Mouse (Mus musculus): ENCODE results near the gene Ndufa12.

Ndufa12 gene

GRCm38 (mm10) chr10:94230172-94230981, 31.9 kb downstream of the Ndufa12 start:
- no peak for DNase-seq

DNA sequence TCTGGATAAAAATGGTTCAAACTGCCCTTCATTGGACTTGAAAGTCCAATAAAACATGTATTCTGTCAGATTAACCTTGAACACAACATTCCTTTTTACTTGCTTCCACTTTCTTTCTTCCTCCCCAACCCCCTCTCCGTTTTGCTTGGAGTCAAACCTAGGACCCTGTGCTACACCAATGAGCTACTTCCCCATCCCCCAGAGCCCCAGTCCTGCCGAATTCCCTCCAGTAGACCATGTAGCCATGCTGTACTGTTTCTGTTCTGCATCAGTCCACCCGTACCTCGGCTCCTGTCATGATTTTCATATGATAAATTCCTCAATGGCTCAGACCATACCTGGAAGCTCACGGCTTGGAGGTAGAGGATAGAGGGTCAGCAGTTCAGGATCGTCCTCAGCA, 32.5 kb downstream of the Ndufa12 start:
- no peak for DNase-seq

GRCm38 (mm10) chr10:94235200-94235599, 36.7 kb downstream of the Ndufa12 start:
- DNase-seq, result no peak

DNA sequence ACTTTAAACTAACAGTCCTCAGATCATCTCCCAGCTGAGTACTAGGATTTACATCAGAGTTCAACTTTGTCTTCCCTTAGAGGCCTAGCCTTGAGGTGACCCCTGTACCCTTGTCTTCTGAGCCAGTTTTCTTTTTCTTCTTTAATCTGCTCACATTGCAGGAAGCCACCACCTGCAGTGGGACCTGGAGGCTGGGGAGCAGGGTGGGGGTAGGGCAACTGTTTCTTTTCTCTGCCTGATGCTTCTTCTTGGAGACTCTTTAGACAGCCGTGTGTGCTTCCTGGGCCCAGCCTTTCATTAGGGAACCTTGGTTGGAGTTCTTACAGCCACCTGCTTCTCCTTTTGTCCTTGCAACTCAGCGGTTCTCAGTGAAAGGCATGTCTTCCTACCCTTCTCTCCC, 42.8 kb downstream of the Ndufa12 start:
- peak; percentile 46 to 71 for DNase-seq

DNA sequence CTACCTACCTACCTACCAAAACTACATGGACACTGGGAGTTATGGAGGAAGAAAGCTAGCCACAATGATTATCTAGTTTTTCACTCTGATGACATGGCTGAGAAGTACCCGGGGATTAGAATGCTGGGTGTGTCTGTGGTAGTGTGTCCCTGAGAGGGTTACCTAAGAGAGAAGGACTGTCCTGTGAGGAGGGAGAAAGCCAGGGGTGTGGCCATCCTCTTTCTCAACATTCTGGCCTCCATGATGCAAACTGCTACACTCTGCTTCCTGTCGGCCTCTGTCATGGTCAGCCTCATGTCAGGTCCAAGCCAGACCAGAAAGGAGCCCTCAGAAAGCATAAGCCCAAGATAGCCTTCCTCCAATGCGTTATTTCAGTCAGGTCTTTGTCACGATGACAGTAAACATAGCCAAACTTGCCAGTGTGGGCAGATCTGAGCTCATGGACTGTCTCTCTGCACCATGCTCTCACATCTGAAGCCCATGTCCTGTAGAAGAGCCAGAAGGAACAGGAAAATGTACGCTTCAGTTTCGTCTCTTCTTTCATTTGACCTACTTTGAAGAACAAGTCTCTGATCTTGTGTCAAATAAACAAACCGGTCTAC, 49.3 kb downstream of the Ndufa12 start:
- no peak for DNase-seq

DNA sequence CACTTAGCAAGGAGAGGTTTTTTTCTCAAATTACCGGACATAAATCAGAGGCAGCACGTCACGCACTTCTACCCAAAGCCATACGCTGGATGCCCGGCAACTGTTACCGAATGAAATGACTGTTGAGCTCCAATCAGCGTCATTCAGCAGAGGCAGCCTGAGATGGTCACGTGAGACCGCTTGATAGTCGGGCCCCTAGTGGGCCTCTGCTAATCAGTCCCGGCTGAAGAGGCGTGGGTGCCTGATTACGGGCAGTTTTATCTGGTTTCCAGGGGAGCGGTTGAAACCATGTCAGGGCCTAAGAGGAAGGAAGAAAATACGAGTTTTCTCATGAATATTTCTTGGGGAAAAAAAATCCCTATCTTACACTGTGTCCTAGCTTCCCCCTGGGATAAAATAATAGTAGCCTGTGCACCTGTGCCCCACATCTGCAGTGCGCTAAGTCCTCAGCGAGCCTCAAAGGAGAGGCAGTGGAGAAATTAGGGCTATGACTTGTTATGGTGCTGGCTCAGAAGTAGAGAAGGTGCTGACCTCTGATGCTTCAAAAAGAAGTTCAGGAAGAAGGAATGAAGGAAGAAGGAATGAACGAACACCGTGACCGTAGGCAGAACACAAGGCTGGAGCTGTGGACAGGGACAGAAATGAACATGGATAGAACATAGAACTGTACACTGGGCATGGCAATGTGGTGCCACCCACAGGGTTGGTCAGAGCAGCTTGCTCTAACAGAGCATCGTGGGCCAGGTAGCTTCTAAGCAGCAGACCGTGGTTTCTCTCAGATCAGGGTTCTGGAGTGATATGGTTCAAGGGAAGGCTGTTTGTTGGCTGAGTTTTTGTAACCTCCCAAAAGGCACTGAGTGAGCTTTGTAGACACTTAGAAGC, 51.3 kb downstream of the Ndufa12 start:
- DNase-seq, result no peak

DNA sequence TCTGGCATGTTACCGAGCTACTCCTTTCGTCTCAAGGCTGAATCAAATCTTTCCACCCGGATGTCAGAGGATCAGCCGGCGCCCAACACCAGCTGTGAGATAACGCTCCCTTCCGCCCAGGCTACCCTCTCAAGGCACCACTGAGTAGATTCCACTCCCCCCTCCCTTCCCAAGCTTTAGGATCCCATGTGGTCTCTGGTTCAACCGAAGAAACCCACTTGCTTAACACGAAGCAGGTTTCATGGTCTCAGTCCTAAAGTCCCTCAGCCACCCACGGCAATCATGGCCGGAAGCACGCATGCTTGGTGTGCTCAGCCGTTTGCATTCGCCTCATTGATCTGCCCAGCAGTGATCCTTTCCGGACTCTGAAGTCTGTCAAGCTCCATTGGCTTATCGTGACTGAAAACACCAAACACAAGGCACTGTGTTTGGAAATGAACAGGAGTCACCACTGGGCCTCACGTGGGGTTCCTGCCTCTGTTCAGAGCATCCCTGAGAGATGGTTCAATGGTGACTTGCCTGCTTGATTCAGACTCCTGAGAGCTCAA, 54.8 kb downstream of the Ndufa12 start:
- no peak for DNase-seq

- no peak for DNase-seq
These were observed 56.2 kb downstream of the Ndufa12 start for GRCm38 (mm10) chr10:94254766-94255165.

DNA sequence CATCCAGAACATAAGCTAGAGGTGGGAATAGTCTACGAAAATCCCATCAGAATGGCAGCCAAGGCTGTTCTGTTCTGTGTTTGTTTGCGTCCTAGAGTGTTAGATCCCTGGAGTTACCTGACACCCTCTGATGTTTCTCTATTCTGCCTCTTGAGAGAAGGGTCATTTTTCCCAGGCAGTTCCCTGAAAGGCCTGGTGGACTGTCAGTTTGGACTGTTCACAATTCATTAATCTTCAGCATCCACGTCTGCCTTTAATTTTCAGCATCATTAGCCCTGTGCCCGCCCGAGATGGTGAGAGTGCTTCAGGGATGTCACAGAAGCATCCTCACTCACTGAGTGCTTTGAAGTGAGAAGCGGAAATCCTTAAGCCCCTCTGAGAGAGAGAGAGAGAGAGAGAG, 57.2 kb downstream of the Ndufa12 start:
- DNase-seq, result no peak

DNA sequence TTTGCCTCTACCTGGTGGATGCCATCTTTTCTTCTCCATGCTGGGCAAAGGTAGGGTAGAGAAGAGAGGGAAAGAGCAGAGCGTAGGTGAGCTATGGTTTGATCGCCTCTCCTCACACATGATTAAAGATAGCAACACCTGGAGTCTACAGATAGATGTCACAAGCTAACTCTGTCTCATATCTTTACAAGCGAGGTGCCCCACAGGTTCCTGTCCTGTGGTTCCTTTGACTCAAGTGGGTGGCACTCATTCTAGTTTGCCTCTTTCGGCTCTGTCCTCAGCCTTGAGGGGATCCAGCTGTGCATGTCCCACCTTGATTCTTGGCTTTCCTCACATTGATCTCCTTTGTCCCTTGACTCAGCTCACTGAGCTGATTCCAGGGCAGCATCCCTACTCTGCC, 58.0 kb downstream of the Ndufa12 start:
- no peak for DNase-seq

GRCm38 (mm10) chr10:94260544-94260943, 62.0 kb downstream of the Ndufa12 start:
- DNase-seq, result no peak

DNA sequence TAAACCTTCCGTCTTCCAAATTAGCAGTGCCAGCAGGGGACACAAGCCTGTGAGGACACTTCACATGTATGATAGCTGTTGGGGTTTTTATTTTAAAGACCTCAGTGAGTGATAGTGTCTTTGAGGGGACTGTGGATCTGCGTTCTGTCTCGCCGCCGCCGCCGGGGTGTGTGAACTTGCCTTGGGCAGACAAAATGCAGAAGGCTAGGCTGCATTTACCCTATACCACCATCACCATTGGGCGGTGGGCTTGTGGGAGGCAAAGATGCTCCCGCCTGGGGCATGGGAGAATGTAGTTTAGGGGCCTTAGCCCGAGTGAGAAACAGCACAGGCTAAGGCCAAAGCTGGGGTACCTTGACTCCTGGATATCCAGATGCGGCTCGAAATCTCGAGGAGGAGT, 64.1 kb downstream of the Ndufa12 start:
- DNase-seq, result no peak

DNA sequence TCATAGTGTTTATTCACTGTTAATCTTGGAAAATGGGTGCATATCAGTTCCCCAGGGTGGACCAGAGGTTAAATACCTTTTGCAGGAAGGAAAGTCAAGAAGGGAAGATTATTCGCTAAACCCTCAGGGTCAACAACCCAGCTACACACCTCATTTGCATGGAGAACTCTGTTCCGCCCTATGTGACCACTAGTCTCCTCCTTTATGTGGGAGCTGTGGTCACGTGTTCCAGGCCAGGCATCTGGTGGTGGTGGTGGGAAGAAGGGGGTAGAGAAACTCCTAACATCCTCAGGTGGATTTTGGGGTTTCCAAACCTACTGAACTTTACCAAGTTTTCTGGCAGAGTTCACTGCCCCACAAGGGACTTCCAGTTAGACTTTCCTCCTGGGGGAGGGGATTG, 64.7 kb downstream of the Ndufa12 start:
- DNase-seq, result no peak

DNA sequence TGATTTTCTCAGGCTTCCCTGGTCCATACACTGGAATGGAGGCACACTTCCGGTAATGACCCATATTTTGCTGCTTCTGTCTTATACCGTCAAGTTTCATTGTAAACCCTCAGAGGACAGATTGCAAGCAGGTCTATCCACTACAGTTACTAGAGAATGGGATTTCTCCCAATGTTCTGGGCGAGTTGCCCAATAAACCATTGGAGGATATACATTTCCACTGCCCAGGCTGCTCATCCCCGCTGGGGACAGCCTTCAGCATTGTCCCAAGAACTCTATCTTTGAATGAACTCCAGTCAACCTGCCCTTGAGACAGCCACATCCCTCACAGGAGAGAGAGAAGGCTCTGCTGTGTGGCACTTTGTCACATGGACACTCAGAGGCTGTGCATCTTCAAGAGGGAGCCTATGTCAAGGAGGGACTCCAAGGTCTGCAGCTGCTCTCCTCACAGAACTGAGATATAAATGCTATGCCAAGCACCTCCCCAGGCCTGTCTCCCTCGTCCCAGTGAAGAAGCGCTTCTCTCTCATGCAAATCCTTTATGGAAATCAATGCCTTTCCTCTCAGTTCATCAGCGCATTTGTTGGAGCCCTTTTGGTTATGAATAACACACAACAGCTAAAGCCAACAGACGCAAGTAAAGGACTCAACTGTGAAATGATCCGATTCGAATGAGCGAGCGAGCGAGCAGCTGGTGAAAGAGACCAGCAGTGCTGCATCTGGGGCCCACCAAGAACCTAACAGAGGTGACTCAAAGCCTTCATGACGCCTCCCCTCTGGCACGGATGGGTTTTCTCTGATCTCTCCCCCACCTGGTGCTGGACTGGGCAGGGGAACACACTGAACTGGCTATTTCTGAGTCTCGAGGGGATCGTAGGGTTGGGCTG, 67.4 kb downstream of the Ndufa12 start:
- no peak for DNase-seq

All from thymus, adult 18-20 months (tissue).